Mouse (Mus musculus): ENCODE data around the gene Adgrv1.

DNA sequence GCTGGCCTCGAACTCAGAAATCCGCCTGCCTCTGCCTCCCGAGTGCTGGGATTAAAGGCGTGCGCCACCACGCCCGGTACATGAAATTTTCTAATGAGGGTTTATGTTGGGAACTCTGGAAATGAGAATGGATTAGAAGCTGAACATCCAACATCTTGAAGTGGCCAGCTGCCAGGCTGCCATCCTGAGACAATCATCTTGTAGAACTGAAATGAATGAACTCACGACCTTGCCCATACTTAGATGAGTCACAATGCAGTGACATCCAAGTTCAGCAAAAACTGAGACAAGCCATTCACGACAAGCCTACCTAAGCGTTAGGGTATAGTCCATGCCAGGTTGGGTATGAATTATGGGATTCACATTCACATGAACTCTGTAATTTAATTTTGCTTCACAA, 393.1 kb downstream of the Adgrv1 start:
- TF ChIP-seq CTCF (IDR thresholded peaks at IDR 0.05) (no peak), EP300 (IDR thresholded peaks at IDR 0.05) (no peak)
